In the genomic region with DNA sequence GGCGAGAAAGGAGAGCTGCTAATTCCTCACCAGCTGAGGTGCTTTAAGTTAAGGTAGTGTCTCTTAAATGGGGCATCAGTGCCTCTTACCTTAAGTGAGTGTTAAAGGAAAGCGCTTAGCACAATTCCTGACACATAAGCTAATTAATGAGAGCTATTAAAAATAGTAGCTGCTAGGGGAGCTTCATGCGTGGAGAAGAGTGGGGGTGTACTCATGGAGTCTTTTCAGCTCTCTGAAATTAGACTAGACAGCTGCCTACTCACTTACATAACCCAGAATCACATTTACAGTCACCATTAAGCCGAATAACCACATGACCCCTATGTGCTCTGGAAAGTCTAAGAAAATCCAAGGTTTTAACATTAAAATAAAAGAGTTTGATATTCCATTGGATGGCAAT, we compare ENCODE assay signal across 13 mouse cellular contexts.
A peak's percentile ranks its signal among the peaks of the same experiment; 100 is the strongest.
DNase-seq lines count a peak whose midpoint lies in the region.
"Had no signal": no experiment of that assay in that cellular context is flagged by ENCODE, and none has a peak within 500 bp of the region (broad histone marks: within the 10 kb centered on the region; RNA-seq: fewer than 3 reads in every experiment).

No protein-coding gene starts in this region.

- intact Hi-C loops in left cerebral cortex, postnatal 25 days (cut with DNase I), result no loop called here
- intact Hi-C loops in left cerebral cortex, postnatal 4 days (cut with DNase I), result no loop called here

- DNase-seq in layer of hippocampus, adult 9-11 months, result peak; percentile 35
- no peak for DNase-seq in layer of hippocampus, postnatal 25 days (ENCODE audit: extremely low spot score in 1 of 2, low spot score in 1 of 2)
- peak; percentile 11 to 37 for DNase-seq in left cerebral cortex, postnatal 25 days (ENCODE audit: low spot score in 2 of 2)
- DNase-seq in left cerebral cortex, postnatal 4 days, result no peak
- peak; percentile 53 for DNase-seq in telencephalon, adult 2 months (ENCODE audit: low read depth, low spot score)
- no peak for DNase-seq in liver
- DNase-seq: adrenal gland, adult 2 months; adrenal gland, postnatal 14 days; cerebellum, adult 18-20 months; cerebellum, adult 9-10 months; cerebellum, postnatal 14 days; gastrocnemius, postnatal 10 days; gastrocnemius, postnatal 36 days had no signal

Comparison
In these comparisons a context has a peak if more than half of its experiments do, and no peak if none do; other contexts are left out.
1. DNase-seq: peak in layer of hippocampus, adult 9-11 months (single experiment), left cerebral cortex, postnatal 25 days (2 of 2) and telencephalon, adult 2 months (single experiment); none in layer of hippocampus, postnatal 25 days (0 of 2), left cerebral cortex, postnatal 4 days (single experiment) and liver (single experiment).